Mouse (Mus musculus): ENCODE data around the gene Thumpd3. TPM values are rescaled to one million over a fixed set of nuclear protein-coding genes. Genes with fewer than 3 reads are reported as not detected.

The Thumpd3 gene
- polyA plus RNA-seq, 1 experiment from 2014 or later: 33.6 TPM

DNA sequence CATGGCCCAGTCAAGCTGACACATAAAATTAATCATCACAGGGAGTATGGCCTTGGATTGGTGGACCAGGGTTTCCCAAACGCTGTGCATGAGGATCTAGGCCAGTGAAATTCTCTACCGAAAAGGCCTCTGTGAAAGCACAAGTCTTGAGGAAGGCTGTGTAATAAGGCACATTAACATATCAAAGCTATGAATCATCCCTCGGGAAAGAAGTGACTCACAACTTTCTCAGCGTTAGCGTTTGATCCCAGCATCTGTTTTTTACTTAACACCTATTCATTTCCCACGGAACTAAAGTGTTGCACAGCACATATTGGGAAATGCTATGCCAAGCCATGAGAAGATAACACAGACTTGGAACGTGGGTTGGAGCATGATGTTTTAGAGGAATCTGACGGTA is 21.2 kb upstream of the Thumpd3 start:
- Histone ChIP-seq H3K36me3 (ENCODE audit: control insufficient read depth, insufficient read depth, low read length) (no peaks in the 10 kb centered on the region), H3K27ac (replicated peaks) (peak overlapping the region; percentile 36; the same call in 1 of the 2 replicates), H3K9ac (ENCODE audit: low read length) (no peak overlapping the region), H3K27me3 (ENCODE audit: control insufficient read depth, insufficient read depth, low read length) (no peaks in the 10 kb centered on the region), H3K9me3 (ENCODE audit: control insufficient read depth, low read length) (no peaks in the 10 kb centered on the region), H3K4me2 (replicated peaks; ENCODE audit: low read depth) (no peak overlapping the region), H3K4me1 (replicated peaks; ENCODE audit: control insufficient read depth, insufficient read depth) (no peaks in the 10 kb centered on the region), H3K4me3 (ENCODE audit: low read depth, low read length) (no peak overlapping the region)
- DNase-seq (ENCODE audit: low spot score) (peak; percentile 41), ATAC-seq (ENCODE audit: low FRiP score, low TSS enrichment) (peak; percentile 84)
- TF ChIP-seq EP300 (optimal IDR thresholded peaks at IDR 0.05) (no peak), CTCF (IDR thresholded peaks at IDR 0.05; ENCODE audit: low read depth) (no peak)
- 17% methylated on average over 8 of the region's 8 CpGs for WGBS

DNA sequence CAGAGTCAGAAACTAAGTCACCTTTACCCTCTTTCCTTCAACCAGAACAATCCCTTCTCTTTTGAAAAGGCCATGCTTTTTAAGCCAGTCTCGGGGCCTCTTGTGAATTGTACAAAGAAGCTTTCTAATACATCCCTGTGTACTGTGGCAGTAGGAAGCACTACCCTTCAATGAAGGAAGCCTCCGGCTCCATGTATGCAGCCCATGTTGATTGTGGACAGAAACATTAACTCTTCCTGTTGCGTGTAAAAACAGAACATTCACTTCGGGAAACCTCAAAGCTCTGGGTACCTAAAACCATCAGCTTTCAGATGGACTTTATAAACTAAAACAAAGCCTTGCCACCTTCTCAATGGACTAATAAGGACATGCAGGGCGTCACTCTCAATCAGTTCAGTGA is 20.3 kb upstream of the Thumpd3 start:
- Histone ChIP-seq H3K4me1 (replicated peaks; ENCODE audit: control insufficient read depth, insufficient read depth) (no peaks in the 10 kb centered on the region), H3K27me3 (ENCODE audit: control insufficient read depth, insufficient read depth, low read length) (no peaks in the 10 kb centered on the region), H3K27ac (replicated peaks) (no peak overlapping the region; the same call in 1 of the 2 replicates), H3K36me3 (ENCODE audit: control insufficient read depth, insufficient read depth, low read length) (no peaks in the 10 kb centered on the region), H3K9ac (ENCODE audit: low read length) (no peak overlapping the region), H3K9me3 (ENCODE audit: control insufficient read depth, low read length) (no peaks in the 10 kb centered on the region), H3K4me2 (replicated peaks; ENCODE audit: low read depth) (no peak overlapping the region), H3K4me3 (ENCODE audit: low read depth, low read length) (no peak overlapping the region)
- no peak for TF ChIP-seq EP300 (optimal IDR thresholded peaks at IDR 0.05)
- no peak for TF ChIP-seq CTCF (IDR thresholded peaks at IDR 0.05; ENCODE audit: low read depth)
- WGBS: 74% methylated on average over 5 of the region's 5 CpGs
- no peak for ATAC-seq (ENCODE audit: low FRiP score, low TSS enrichment)
- DNase-seq (ENCODE audit: low spot score): no peak

- Histone ChIP-seq H3K4me1 (replicated peaks; ENCODE audit: control insufficient read depth, insufficient read depth) (no peaks in the 10 kb centered on the region), H3K4me2 (replicated peaks; ENCODE audit: low read depth) (no peak overlapping the region), H3K4me3 (ENCODE audit: low read depth, low read length) (no peak overlapping the region), H3K9me3 (ENCODE audit: control insufficient read depth, low read length) (no peaks in the 10 kb centered on the region), H3K9ac (ENCODE audit: low read length) (no peak overlapping the region; the same call in 1 of the 2 replicates), H3K36me3 (ENCODE audit: control insufficient read depth, insufficient read depth, low read length) (no peaks in the 10 kb centered on the region), H3K27ac (replicated peaks) (no peak overlapping the region), H3K27me3 (ENCODE audit: control insufficient read depth, insufficient read depth, low read length) (no peaks in the 10 kb centered on the region)
- 53% methylated on average over 2 of the region's 2 CpGs for WGBS
- DNase-seq (ENCODE audit: low spot score): no peak
- ATAC-seq (ENCODE audit: low FRiP score, low TSS enrichment): no peak
- no peak for TF ChIP-seq EP300 (optimal IDR thresholded peaks at IDR 0.05)
- TF ChIP-seq CTCF (IDR thresholded peaks at IDR 0.05; ENCODE audit: low read depth): no peak
Observed at GRCm38 (mm10) chr6:113027446-113027845, 18.6 kb upstream of the Thumpd3 start.

- Histone ChIP-seq H3K27ac (replicated peaks) (no peak overlapping the region), H3K27me3 (ENCODE audit: control insufficient read depth, insufficient read depth, low read length) (no peaks in the 10 kb centered on the region), H3K4me2 (replicated peaks; ENCODE audit: low read depth) (no peak overlapping the region), H3K9ac (ENCODE audit: low read length) (no peak overlapping the region), H3K9me3 (ENCODE audit: control insufficient read depth, low read length) (no peaks in the 10 kb centered on the region), H3K4me1 (replicated peaks; ENCODE audit: control insufficient read depth, insufficient read depth) (no peaks in the 10 kb centered on the region), H3K36me3 (ENCODE audit: control insufficient read depth, insufficient read depth, low read length) (no peaks in the 10 kb centered on the region), H3K4me3 (ENCODE audit: low read depth, low read length) (no peak overlapping the region)
- 74% methylated on average over 3 of the region's 3 CpGs for WGBS
- ATAC-seq (ENCODE audit: low FRiP score, low TSS enrichment) (no peak), DNase-seq (ENCODE audit: low spot score) (no peak)
- TF ChIP-seq CTCF (IDR thresholded peaks at IDR 0.05; ENCODE audit: low read depth): no peak
- no peak for TF ChIP-seq EP300 (optimal IDR thresholded peaks at IDR 0.05)
Observed at GRCm38 (mm10) chr6:113029006-113029405, 17.0 kb upstream of the Thumpd3 start.

GRCm38 (mm10) chr6:113030553-113030952 is 15.5 kb upstream of the Thumpd3 start:
- Histone ChIP-seq H3K4me2 (replicated peaks; ENCODE audit: low read depth) (no peak overlapping the region), H3K4me1 (replicated peaks; ENCODE audit: control insufficient read depth, insufficient read depth) (no peaks in the 10 kb centered on the region), H3K36me3 (ENCODE audit: control insufficient read depth, insufficient read depth, low read length) (no peaks in the 10 kb centered on the region), H3K27ac (replicated peaks) (peak overlapping the region; percentile 85), H3K9ac (ENCODE audit: low read length) (no peak overlapping the region), H3K4me3 (ENCODE audit: low read depth, low read length) (no peak overlapping the region), H3K9me3 (ENCODE audit: control insufficient read depth, low read length) (no peaks in the 10 kb centered on the region), H3K27me3 (ENCODE audit: control insufficient read depth, insufficient read depth, low read length) (no peaks in the 10 kb centered on the region)
- 53% methylated on average over 3 of the region's 3 CpGs for WGBS
- no peak for TF ChIP-seq EP300 (optimal IDR thresholded peaks at IDR 0.05)
- no peak for TF ChIP-seq CTCF (IDR thresholded peaks at IDR 0.05; ENCODE audit: low read depth)
- ATAC-seq (ENCODE audit: low FRiP score, low TSS enrichment): peak; percentile 55
- DNase-seq (ENCODE audit: low spot score): no peak

DNA sequence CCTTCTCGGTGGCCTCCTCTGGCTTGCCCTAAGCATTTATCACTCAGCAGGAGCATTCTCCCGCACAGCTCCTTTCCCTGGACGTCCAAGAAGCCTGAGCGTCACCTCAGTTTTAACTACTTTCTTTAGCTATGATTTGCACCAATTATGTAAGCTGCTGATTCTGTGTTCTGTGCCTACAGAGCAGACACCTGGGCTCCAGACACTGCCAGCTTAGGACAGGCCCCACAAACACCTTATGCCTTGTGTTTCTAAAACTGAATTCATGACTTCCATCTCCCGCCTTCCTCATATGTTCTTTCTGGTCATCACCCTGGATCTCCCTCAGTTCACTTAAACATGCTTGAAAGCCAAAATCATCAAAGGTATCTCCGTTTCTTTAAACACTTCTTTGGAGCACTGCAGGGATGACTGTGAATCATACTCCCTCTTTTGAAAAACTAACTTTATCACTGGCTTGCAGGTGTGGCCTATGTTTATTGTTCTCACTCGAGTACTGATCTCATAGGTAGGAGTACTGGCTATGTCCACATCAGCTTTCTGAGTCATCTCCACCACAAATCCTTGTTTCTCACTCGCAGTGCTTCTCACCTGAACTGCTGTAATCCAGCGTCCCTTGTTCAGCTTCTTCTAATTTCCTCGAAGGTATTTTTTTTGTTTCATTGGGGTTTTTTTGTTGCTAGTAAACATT is 14.9 kb upstream of the Thumpd3 start:
- WGBS: 44% methylated on average over 10 of the region's 10 CpGs
- H3K27me3 ChIP-seq (ENCODE audit: control insufficient read depth, insufficient read depth, low read length): no peaks in the 10 kb centered on the region
- peak overlapping the region; percentile 85 for H3K27ac ChIP-seq (replicated peaks)
- ATAC-seq (ENCODE audit: low FRiP score, low TSS enrichment) (peak; percentile 88), DNase-seq (ENCODE audit: low spot score) (peak; percentile 43)
- no peaks in the 10 kb centered on the region for H3K9me3 ChIP-seq (ENCODE audit: control insufficient read depth, low read length)
- no peak for TF ChIP-seq EP300 (optimal IDR thresholded peaks at IDR 0.05)
- TF ChIP-seq CTCF (IDR thresholded peaks at IDR 0.05; ENCODE audit: low read depth): no peak
- H3K9ac ChIP-seq (ENCODE audit: low read length): no peak overlapping the region
- no peak overlapping the region for H3K4me3 ChIP-seq (ENCODE audit: low read depth, low read length)
- no peaks in the 10 kb centered on the region for H3K36me3 ChIP-seq (ENCODE audit: control insufficient read depth, insufficient read depth, low read length)
- no peak overlapping the region for H3K4me2 ChIP-seq (replicated peaks; ENCODE audit: low read depth)
- no peaks in the 10 kb centered on the region for H3K4me1 ChIP-seq (replicated peaks; ENCODE audit: control insufficient read depth, insufficient read depth)

All from stomach, postnatal 0 days (tissue).